Mouse (Mus musculus) layer of hippocampus, adult 9-10 months (tissue): ENCODE measurements around the gene Iqcn.

Experiments
- DNase-seq: peaks from one replicate; pipeline ENCODE4 v3.0.0; 2022; ENCODE audit warnings: low spot score

Iqcn gene

GRCm38 (mm10) chr8:70701048-70701981 lies 1.9 kb upstream of the Iqcn start:
- no peak for DNase-seq

DNA sequence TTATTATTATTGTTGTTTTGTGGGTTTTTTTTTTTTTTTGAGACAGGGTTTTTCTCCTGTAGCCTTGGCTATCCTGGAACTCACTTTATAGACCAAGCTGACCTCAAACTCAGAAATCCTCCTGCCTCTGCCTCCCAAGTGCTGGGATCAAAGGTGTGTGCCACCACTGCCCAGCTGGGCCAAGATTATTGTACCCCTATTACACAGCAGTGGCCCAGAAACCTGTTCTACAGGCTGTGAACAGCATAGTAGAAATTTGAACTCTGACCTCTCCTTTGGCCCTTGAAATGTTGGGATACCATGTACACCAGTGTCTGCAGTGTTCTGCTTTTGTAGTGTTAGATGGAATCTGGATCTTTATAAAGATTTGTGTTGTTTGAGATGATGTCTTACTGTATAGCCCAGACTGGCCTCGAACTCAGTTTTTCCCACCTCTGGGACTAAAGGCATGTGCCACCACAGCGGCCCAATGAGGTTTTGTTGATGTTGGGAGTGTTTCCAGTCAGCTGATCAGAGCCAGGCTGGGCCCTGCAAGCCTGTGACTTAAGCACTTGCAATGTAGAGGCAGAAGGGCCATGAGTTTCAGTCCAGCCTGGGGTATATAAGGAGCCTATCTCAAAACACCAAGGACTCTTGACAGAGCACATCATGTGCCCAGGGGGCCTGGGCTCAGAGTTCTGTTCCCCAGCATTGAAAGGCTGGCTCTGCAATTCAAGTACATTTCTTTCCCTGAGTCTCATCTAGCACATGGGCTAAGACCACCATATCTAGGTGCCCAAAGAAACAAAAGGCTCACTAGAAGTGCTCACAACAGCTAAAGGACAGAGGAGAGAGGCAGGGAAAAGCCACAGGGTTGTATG lies 1.0 kb upstream of the Iqcn start:
- no peak for DNase-seq

DNA sequence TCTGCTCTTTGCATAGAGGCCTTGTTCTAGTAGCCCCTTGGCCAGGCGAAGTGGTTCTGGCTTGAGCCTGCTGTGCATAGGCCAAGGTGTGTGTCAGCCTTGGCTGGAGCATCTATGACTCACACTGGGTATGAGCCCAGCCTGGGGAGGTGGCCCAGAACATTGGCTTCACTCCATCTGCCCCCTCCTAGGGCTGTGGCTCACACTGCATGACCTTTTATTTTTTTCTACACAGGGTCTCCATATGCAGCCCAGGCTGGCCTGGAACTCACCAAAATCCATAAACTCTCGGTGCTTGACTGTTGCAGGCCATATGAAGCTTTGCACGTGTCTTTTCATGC lies 445 bp upstream of the Iqcn start:
- DNase-seq, result no peak

DNA sequence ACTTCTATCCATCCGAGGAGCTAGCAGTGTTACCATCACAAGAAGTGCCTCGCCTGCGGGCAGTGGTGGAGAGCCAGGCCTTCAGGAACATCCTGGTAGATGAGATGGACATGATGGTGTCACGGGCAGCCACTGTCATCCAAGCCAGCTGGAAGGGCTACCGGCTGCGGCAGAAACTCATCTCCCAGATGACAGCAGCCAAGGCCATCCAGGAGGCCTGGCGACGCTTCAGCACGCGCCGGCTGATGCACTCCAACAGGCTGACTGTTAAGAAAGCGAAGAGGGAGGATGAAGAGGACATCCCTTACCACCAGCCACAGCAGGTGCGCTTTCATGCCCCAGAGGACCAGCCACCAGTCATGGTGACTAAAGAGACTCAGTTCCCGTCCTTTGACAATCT lies 5.0 kb downstream of the Iqcn start:
- DNase-seq, result no peak

GRCm38 (mm10) chr8:70709794-70710193 lies 6.5 kb downstream of the Iqcn start:
- DNase-seq, result no peak

DNA sequence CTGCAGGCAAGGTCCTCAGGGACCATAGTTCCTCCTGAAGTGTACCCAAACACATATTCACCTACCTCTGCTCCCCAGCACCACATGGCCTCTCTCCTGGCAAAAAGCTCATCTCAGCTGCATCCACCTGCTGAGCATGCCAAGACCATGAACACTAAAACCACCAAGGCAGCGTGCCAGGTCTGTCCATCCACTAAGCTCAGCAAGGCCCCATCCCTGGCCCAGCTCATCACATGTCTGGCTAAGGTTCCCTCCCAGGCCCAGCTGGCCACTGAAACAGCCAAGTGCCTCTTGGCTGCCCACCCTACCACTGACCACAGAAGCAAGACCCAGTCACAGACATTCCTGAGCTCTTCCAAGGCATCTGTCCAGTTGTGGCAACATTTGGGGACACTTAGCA lies 7.0 kb downstream of the Iqcn start:
- no peak for DNase-seq

- no peak for DNase-seq
Measured at GRCm38 (mm10) chr8:70711041-70711440, 7.8 kb downstream of the Iqcn start.

DNA sequence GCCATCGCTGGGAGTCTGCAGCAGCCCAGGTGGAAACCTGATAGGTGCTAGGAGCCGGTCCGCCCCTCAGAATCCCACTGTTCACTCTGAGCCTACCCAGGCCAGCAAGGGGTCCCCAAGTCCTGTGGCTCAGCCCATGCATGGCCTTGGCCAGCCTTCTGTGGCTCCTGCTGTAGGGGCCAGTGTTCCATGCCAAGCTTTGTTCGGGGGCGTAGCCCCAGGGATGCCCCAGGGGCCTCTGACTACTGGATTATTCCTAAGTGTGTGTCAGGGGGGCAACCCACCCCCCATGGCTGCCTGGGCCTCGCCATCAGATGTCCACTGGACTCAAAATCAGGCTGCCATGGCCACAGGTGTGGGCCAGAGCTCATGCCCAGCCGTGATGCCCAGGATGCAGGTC lies 10.7 kb downstream of the Iqcn start:
- no peak for DNase-seq

GRCm38 (mm10) chr8:70715086-70715485 lies 11.8 kb downstream of the Iqcn start:
- DNase-seq, result no peak

GRCm38 (mm10) chr8:70716521-70717400 lies 13.5 kb downstream of the Iqcn start:
- no peak for DNase-seq

DNA sequence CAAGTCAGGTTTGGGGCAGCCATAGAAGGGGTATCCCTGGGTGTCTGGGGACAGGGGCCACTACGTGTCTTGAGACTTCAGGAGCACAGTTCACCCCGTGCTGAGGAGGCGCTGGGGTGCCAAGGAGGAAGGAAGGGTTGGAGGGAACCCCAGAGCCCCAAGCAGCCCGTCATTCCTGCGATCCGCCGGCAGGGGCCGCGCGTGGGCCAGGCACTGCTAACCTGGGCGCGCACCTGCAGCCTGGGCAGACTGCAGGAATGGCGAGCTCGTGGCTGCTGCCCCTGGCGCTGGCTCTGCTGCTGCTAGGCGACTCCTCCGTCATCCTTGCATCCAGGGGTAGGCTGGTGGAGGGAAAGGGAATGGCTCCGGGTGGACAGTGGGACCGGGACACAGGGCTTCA lies 15.0 kb downstream of the Iqcn start, which contains the start of gene Gm3336:
TSS of gene Gm3336 (plus strand) at position 247 of the 400 bp plus-strand sequence.
- DNase-seq, result no peak

- no peak for DNase-seq
Measured at GRCm38 (mm10) chr8:70719796-70720270, 16.6 kb downstream of the Iqcn start.

DNA sequence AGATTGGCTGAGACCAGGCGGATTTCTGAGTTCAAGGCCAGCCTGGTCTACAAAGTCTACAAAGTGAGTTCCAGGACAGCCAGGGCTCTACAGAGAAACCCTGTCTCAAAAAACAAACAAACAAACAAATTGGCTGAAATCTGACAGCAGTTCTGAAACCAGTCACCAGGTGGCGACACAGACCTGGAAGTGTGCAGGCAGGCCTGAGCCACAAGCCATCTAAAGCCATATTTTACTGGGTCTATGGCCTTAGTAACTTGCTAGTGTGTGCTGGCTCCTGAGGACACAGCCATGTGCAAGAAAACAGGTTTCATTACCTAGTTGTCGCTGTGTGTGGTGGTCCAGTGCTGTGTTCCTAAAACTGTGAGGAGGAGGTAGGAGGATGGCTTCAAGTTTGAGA lies 17.5 kb downstream of the Iqcn start:
- DNase-seq, result peak; percentile 86

- DNase-seq, result no peak
Measured at GRCm38 (mm10) chr8:70721601-70722000, 18.3 kb downstream of the Iqcn start.

DNA sequence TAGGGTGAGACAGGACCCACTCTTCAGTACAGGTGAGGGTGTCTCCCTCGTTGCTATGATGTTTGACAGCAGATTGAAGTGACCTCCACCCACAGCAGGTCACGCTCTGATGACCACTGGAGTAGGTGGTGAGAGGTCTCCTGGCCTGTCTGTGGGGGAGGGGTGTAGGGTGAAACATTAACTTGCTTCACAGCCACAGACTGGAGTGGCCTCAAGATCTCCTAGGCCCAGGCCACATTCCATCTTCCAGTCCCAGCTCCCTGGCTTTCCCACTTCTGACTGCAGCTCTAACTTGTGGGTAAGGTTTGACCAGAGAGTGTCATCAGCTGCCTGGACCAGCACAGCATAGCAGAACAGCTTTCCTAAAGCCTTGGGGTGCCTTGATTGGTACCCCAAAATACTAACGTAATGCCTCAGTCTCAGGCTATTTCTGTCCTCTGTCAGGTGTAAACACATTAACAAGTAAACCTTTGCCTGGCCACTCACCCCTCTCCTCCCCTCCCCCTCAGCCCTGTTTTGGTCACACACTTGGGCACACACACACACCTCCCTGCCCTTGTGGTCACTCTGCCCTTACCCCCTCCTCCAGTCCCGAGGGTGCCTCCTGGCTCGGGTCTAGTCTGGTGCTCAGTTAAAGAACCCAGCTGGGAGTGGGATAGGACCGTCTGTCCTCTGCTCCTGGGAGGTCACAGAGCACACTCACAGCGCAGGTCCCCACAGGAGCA lies 20.4 kb downstream of the Iqcn start, which contains the start of gene Pde4c:
TSS of gene Pde4c (plus strand) at position 235 of the 725 bp plus-strand sequence.
- DNase-seq, result no peak

DNA sequence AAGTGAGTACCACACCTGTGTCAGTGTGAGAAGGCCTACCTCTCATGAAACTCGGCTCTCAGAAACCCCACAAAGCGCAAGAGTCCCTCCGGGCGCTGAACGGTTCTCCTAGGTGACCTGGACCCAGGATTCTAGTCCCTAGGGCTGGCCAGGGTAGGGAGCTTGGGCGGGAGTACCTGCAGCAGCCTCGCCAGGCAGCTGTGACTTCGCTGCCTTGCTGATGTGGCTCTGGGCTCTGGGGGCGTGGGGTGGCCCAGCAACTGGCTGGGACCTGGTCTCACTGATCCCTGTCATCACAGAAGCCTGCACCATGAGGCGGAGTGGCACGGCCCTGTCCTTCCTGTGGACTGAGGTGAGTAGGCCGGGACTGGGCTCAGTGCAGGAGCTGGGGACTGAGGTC lies 21.0 kb downstream of the Iqcn start:
- DNase-seq, result no peak

- no peak for DNase-seq
Measured at GRCm38 (mm10) chr8:70725792-70726447, 22.7 kb downstream of the Iqcn start.

- no peak for DNase-seq
Measured at GRCm38 (mm10) chr8:70726721-70727120, 23.5 kb downstream of the Iqcn start.

GRCm38 (mm10) chr8:70729808-70730475 lies 26.7 kb downstream of the Iqcn start:
- no peak for DNase-seq

GRCm38 (mm10) chr8:70730956-70731355 lies 27.7 kb downstream of the Iqcn start:
- DNase-seq, result no peak
